Mouse (Mus musculus): ENCODE results near the gene Gjb3.

- TF ChIP-seq CTCF (IDR thresholded peaks at IDR 0.05; ENCODE audit: control insufficient read depth, insufficient read depth, low read length) (no peak), POLR2A (IDR thresholded peaks at IDR 0.05; ENCODE audit: borderline replicate concordance, control insufficient read depth, low read depth, low read length) (no peak)
These were observed 35.2 kb upstream of the Gjb3 start for GRCm38 (mm10) chr4:127365834-127366233.
